Mouse (Mus musculus) liver, embryonic 12.5 days (tissue): ENCODE measurements around the gene Atp6v0a1. TPM values are rescaled to one million over a fixed set of nuclear protein-coding genes. Genes with fewer than 3 reads are reported as not detected.
A peak's percentile ranks its signal among the peaks of the same experiment; 100 is the strongest.

Experiments used
- ATAC-seq: fragments of 200-750 bp; cut with Nextera tagmentation; 2 replicates; pipeline ENCODE4 v1.8.0; 2017; ENCODE audit warnings: moderate number of reproducible peaks, mild to moderate bottlenecking, moderate library complexity
- H3K27ac ChIP-seq: fragments of 300-500 bp; sonication (generic); 2 replicates; pipeline ENCODE4 v1.5.1; 2016; ENCODE audit warnings: mild to moderate bottlenecking
- H3K27me3 ChIP-seq: fragments of 300-500 bp; sonication (generic); replicated peaks from 2 replicates; pipeline ENCODE4 v1.6.1; 2016; ENCODE audit warnings: mild to moderate bottlenecking, moderate library complexity
- H3K36me3 ChIP-seq: fragments of 300-500 bp; sonication (generic); 2 replicates; pipeline ENCODE4 v1.6.1; 2016; ENCODE audit warnings: mild to moderate bottlenecking, moderate library complexity
- H3K4me1 ChIP-seq: fragments of 300-500 bp; sonication (generic); 2 replicates; pipeline ENCODE4 v1.6.1; 2016
- H3K4me2 ChIP-seq: fragments of 300-500 bp; sonication (generic); 2 replicates; pipeline ENCODE4 v1.6.1; 2016; ENCODE audit warnings: mild to moderate bottlenecking, moderate library complexity
- H3K4me3 ChIP-seq: fragments of 300-500 bp; sonication (generic); 2 replicates; pipeline ENCODE4 v1.5.1; 2016; ENCODE audit warnings: mild to moderate bottlenecking, moderate library complexity
- H3K9ac ChIP-seq: fragments of 300-500 bp; sonication (generic); 2 replicates; pipeline ENCODE4 v1.6.1; 2016; ENCODE audit warnings: mild to moderate bottlenecking, moderate library complexity
- H3K9me3 ChIP-seq: fragments of 300-500 bp; sonication (generic); replicated peaks from 2 replicates; pipeline ENCODE4 v1.6.1; 2016; ENCODE audit warnings: mild to moderate bottlenecking, moderate library complexity
- WGBS: fragments of 180-500 bp; shearing (Covaris S2); methylation state at CpG from one replicate; pipeline ENCODE4 v1.1.7; 2016; ENCODE audit not compliant: insufficient replicate concordance; 5-methylcytosine and 5-hydroxymethylcytosine counted together
- polyA plus RNA-seq: library from polyadenylated mRNA; unstranded; fragments of >200 nt; fragmentation: Nextera tagmentation; extraction: Ambion mirVana; gene quantifications from 2 replicates; pipeline ENCODE4 v1.2.1, GENCODE M21; 2016

The Atp6v0a1 gene
- polyA plus RNA-seq, 1 experiment from 2014 or later = 56.5 TPM

DNA sequence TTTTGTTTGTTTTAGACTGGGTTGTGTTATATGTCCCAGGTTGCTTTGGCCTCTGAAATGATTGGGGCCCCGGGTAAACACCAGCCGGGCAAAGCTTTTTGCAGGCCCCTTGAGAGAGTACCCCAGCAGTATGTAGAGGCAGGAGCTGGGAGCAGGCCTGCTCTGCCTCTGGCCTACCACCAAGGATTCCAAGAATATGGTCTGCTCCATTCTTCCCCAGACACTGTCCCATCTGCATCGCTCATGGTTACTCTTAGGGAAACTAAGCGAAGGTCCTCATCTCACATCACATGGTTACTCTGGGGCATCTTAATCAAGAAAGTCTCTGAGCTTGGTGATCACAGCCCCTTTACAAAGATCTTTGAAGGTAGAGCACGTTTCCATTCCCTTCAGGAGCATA, 40.8 kb upstream of the Atp6v0a1 start:
- Histone ChIP-seq H3K4me2 (peak overlapping the region; percentile 83), H3K4me3 (peak overlapping the region; percentile 62), H3K36me3 (no peaks in the 10 kb centered on the region), H3K4me1 (peaks cover 52% of the 10 kb centered on the region), H3K27ac (no peak overlapping the region), H3K27me3 (peaks cover 80% of the 10 kb centered on the region), H3K9ac (no peak overlapping the region), H3K9me3 (no peaks in the 10 kb centered on the region)
- 75% methylated on average over 5 of the region's 5 CpGs for WGBS
- ATAC-seq = no peak

DNA sequence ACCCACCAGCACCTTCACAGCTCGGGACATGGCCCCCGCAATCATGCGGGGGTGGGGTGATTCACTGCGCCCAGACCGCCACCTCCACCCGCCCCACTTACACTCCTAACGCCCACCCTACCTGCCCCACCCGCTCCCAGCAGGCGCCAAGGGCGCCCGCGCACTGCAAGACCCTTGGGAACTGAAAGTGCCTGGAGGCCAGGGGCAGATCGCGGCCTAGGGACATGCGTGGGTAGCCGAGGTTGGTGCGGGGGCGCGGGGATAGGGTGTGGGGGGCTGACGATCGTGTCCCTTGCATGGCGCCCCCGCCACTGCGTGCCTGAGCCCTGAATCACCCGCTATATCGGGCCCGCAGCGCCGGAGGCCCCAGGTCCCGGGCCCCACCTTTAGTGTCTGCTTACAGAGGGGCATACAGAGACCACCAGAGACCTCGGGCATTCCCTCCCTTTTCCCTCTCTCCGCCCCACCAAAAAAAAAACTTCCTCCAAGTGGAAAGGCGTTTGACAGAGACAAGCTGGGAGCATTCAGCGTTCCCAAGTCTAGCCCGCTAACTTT, 40.0 kb upstream of the Atp6v0a1 start:
- Histone ChIP-seq H3K9me3 (no peaks in the 10 kb centered on the region), H3K27me3 (peaks cover 84% of the 10 kb centered on the region), H3K4me2 (peak overlapping the region; percentile 83), H3K4me1 (peaks cover 45% of the 10 kb centered on the region), H3K4me3 (peak overlapping the region; percentile 62), H3K27ac (no peak overlapping the region), H3K36me3 (no peaks in the 10 kb centered on the region), H3K9ac (peak overlapping the region; percentile 62)
- no peak for ATAC-seq
- WGBS = 6% methylated on average over 35 of the region's 35 CpGs

DNA sequence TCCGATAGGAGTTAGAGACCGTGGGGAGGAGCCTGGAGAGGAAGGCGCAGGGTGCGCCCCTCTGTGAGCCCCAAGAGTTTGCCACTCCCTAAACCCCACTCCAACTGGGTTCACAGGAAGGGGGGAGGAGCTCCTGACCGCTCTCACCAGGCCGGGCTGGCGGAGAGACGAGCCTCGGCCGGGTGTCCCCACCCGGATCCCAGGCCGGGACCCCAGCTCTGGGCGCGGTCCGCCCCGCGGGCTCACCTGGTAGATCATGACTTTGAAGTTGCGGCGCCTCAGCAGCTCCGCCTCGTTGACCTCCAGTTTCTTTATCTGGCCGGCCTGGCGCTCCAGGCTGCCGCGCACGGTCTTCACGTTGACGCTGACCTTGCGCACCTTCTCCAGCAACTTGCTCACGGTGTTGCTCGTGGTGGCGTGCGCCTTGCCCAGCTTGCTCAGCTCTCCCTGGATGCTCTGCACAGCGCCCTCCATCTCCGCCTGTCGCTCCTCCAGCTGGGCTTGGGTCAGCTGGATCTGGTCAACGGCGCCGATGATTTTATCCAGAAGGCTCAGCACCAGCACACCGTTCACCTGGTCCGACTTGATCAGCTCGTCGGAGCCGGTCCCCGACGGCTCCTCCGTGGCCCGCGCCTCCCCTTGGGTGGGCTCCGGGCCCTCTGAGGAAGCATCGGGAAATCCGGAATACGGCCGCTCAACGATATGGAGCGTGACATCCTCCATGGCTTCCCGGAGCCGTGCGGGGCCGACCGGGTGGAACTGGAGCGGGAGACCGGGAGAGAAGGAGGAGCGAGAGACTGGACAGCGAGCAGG, 39.3 kb upstream of the Atp6v0a1 start:
- peak; percentile 48 for ATAC-seq
- Histone ChIP-seq H3K9me3 (no peaks in the 10 kb centered on the region), H3K27ac (peak overlapping the region; percentile 22; the same call in 1 of the 2 replicates), H3K36me3 (no peaks in the 10 kb centered on the region), H3K4me2 (peak overlapping the region; percentile 83), H3K27me3 (peaks cover 91% of the 10 kb centered on the region), H3K9ac (peak overlapping the region; percentile 62), H3K4me1 (peaks cover 39% of the 10 kb centered on the region), H3K4me3 (peak overlapping the region; percentile 62)
- WGBS = 1% methylated on average over 65 of the region's 65 CpGs

DNA sequence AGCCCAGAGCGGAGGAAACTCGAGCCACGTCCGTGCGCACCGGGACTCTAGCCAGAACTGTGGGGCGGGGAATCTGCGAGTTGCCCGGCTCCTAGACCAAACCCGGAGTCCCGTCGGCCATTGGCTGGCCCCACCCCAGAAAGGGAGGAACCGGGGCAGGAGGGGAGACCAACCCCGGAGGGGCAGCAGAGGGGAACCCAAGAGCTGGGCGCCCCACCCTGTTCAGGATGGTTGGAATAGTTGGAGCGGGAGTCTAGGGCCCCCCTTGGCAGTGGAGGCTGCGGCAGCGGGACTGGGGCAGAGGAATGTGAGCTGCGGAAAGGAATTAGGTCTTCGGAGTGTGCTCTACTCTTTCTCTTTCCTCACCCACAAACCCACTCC, 38.7 kb upstream of the Atp6v0a1 start, which contains the start of gene Cavin1:
Gene Cavin1, minus strand, starts transcription at position 331 of the 381 bp plus-strand sequence.
- Histone ChIP-seq H3K9me3 (no peaks in the 10 kb centered on the region), H3K4me2 (peak within 1 kb of the TSS; percentile 83), H3K4me3 (peak within 1 kb of the TSS; percentile 62), H3K27ac (peak within 1 kb of the TSS; percentile 22; the same call in 1 of the 2 replicates), H3K4me1 (peaks cover 33% of the 10 kb centered on the region), H3K9ac (peak within 1 kb of the TSS; percentile 62), H3K36me3 (no peaks in the 10 kb centered on the region), H3K27me3 (peaks cover 89% of the 10 kb centered on the region)
- peak; percentile 53 for ATAC-seq
- WGBS = 6% methylated on average over 20 of the region's 20 CpGs

DNA sequence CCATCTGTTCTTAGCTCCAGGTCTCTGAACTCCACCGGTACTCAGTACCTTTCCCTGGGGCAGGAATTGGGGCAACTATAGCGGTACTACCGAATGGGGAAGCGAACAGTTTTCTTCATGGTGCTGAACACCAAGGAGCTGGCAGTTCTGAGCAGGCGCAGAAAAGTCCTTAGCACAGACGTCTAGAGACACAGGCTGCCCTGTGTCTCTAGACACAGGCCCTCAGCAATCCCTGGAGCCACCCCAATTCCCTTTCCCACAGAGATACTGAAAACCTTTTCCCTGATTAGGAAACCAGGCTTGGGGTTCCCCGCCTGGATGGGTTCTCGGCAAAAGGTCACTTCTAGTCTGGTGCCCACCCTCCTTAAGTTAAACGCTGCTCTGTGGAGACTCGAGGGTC, 37.8 kb upstream of the Atp6v0a1 start:
- Histone ChIP-seq H3K27me3 (peaks cover 80% of the 10 kb centered on the region), H3K36me3 (no peaks in the 10 kb centered on the region), H3K9ac (no peak overlapping the region), H3K4me3 (no peak overlapping the region), H3K4me1 (peaks cover 24% of the 10 kb centered on the region), H3K9me3 (no peaks in the 10 kb centered on the region), H3K27ac (no peak overlapping the region), H3K4me2 (no peak overlapping the region)
- WGBS = 61% methylated on average over 10 of the region's 10 CpGs
- ATAC-seq = no peak

DNA sequence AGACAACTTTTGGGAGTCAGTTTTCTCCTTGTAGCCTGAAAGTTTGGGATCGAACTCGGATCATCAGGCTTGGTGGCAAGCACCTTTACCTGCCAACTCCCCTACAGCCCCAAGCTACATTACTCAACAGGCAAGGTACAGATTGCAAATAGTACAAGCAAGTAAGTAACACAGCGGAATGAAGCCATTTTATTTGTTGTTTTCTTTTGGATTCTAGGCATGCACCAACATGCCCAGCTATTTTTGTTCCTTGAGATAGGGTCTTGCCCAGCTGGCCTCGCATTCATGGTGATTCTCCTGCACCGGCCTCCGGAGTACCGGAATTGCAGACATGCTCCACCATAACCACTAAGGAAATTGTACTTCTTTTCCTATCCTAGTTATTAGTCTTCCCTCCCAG, 36.0 kb upstream of the Atp6v0a1 start:
- ATAC-seq = no peak
- Histone ChIP-seq H3K27ac (no peak overlapping the region), H3K9me3 (no peaks in the 10 kb centered on the region), H3K9ac (no peak overlapping the region), H3K27me3 (peaks cover 63% of the 10 kb centered on the region), H3K4me3 (no peak overlapping the region), H3K4me1 (peaks cover 22% of the 10 kb centered on the region), H3K4me2 (no peak overlapping the region), H3K36me3 (no peaks in the 10 kb centered on the region)
- WGBS = 88% methylated on average over 7 of the region's 7 CpGs

DNA sequence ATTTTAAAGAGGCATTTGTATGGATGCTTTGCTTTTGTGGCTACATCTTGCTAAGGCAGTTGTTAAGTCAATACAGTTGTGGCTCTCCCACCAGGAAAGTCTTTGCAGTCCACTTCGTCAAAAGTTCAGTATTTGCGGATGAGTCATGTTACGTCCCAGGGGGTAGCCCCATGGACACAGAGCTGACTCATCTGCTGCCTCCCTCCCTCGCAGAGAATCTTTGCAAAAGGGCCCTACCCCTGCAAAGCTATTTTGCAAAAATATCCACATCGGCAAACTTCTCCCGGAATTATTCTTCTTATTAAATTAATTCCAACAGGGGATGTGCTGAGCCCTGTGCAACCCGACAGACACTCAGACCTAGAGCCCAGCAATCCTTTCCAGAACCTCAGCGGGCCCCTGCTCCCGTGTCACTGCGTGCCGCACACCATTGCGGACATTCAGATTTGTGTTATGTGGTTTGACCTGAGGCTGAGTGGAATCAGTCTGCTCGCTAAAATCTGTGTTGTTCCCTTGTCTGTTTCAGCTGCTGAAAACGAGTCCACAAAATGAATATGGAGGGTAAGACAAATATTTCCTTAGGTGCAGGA, 34.8 kb upstream of the Atp6v0a1 start:
- no peak overlapping the region for H3K4me3 ChIP-seq
- H3K27me3 ChIP-seq = peaks cover 51% of the 10 kb centered on the region
- H3K4me2 ChIP-seq = no peak overlapping the region
- ATAC-seq = no peak
- no peaks in the 10 kb centered on the region for H3K9me3 ChIP-seq
- WGBS = 63% methylated on average over 14 of the region's 14 CpGs
- peaks cover 15% of the 10 kb centered on the region for H3K4me1 ChIP-seq
- H3K9ac ChIP-seq = no peak overlapping the region
- no peaks in the 10 kb centered on the region for H3K36me3 ChIP-seq
- no peak overlapping the region for H3K27ac ChIP-seq

DNA sequence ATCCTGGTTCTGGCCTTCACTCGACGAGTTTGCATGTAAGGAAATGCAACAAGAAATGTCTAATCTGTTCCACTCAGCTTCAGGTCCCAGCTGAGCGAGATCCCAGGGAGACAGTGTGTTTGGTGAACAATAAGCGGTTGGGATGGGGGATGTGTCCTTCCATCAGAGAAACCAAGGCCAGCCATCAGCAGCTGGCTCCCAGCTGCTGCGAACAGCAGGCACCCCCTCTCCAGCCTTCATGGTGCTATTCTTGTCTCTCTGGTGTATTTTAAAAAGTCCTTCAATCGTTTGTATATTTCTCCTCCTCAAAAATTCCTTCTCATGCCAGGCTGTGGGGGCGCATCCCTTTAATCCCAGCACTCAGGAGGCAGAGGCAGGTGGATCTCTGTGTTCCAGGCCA, 34.0 kb upstream of the Atp6v0a1 start:
- ATAC-seq = no peak
- Histone ChIP-seq H3K4me1 (peaks cover 7% of the 10 kb centered on the region), H3K4me2 (no peak overlapping the region), H3K36me3 (no peaks in the 10 kb centered on the region), H3K9me3 (no peaks in the 10 kb centered on the region), H3K27ac (no peak overlapping the region), H3K27me3 (peaks cover 43% of the 10 kb centered on the region), H3K9ac (no peak overlapping the region), H3K4me3 (no peak overlapping the region)
- 61% methylated on average over 7 of the region's 7 CpGs for WGBS

DNA sequence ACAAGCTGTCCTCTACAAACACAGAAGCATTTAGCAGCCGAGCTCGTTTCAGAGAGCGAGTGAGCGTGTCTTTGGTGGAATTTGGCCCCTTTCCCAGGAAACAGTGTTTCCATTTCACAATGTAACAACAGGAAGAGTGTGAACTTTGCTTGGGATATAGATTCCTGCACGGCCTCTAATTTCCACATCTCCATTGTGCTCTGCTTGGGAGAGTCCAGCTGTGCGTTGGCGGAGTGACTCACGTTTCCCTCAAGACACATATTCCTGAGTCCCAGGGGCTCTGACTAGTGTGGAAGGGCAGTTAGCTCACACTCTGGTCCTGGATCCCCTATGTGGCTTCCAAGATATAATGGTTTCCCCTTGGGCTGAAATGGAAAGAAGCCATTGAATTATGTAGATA, 29.4 kb upstream of the Atp6v0a1 start:
- peaks cover 5% of the 10 kb centered on the region for H3K4me1 ChIP-seq
- ATAC-seq = no peak
- H3K9me3 ChIP-seq = no peaks in the 10 kb centered on the region
- H3K9ac ChIP-seq = no peak overlapping the region
- peak overlapping the region; percentile 27; the same call in 1 of the 2 replicates for H3K27ac ChIP-seq
- H3K27me3 ChIP-seq = peaks cover 14% of the 10 kb centered on the region
- H3K4me2 ChIP-seq = no peak overlapping the region
- H3K4me3 ChIP-seq = no peak overlapping the region
- H3K36me3 ChIP-seq = no peaks in the 10 kb centered on the region
- 51% methylated on average over 8 of the region's 8 CpGs for WGBS

DNA sequence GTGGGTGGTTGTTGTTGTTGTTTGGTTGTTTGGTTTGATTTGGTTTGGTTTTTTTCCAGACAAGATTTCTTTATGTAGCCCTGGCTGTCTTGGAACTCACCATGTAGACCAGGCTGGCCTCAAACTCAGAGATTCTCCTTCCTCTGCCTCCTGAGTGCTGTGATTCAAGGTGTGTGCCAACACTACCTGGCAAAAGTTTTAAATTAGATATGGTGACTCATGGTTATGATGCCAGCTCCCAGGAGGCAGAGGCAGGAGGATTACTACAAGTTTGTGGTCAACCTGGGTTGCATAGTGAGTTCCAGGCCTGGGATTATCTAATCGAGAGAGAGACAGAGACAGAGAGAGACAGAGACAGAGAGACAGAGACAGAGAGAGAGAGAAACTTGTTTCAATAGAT, 28.8 kb upstream of the Atp6v0a1 start:
- no peak overlapping the region for H3K4me2 ChIP-seq
- no peak overlapping the region for H3K27ac ChIP-seq
- peaks cover 13% of the 10 kb centered on the region for H3K27me3 ChIP-seq
- H3K4me1 ChIP-seq = peaks cover 5% of the 10 kb centered on the region
- H3K9me3 ChIP-seq = no peaks in the 10 kb centered on the region
- H3K9ac ChIP-seq = no peak overlapping the region
- H3K4me3 ChIP-seq = no peak overlapping the region
- WGBS = 45% methylated on average over 1 of the region's 1 CpGs
- H3K36me3 ChIP-seq = no peaks in the 10 kb centered on the region
- ATAC-seq = no peak

DNA sequence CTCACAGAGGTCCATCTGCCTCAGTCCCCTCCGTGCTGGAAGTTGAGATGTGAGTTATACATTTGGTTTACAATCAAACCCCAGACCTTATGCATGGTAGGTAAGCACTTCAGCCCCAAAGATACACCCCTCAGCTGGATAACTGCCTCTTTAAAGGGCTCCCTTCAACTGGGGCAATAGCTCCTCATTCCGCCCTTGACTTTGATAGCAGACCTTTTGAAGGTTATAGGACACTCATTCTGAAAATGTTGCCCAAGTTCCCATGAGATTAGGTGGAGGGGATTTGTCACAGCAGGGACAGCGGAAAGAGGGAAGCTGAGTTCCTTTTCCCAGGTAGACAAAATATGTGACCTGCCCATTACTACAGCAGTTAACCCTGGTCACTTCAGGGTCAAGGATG, 28.0 kb upstream of the Atp6v0a1 start:
- Histone ChIP-seq H3K9me3 (no peaks in the 10 kb centered on the region), H3K9ac (no peak overlapping the region), H3K4me2 (no peak overlapping the region), H3K27me3 (peaks cover 13% of the 10 kb centered on the region), H3K4me3 (no peak overlapping the region), H3K27ac (no peak overlapping the region), H3K4me1 (peaks cover 7% of the 10 kb centered on the region), H3K36me3 (no peaks in the 10 kb centered on the region)
- ATAC-seq = no peak
- 62% methylated on average over 3 of the region's 3 CpGs for whole genome bisulfite sequencing

DNA sequence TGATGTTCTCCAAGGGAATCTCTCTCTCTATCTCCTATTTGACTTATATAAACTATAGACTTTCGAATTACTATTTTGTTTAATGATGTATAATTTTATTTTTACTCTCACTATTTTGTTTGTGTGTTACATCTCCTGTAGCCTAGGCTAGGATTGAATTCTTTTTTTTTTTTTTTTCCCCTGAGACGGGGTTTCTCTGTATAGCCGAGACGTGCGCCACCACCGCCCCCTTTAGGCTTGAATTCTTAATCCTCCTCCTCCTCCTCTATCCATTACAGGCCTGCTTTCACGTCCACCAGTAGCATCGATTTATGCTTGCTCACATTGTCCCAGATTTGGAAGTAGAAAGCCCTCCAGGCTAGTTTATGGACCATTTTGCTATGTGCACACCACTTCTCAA, 27.2 kb upstream of the Atp6v0a1 start:
- no peak for ATAC-seq
- Histone ChIP-seq H3K4me2 (no peak overlapping the region), H3K36me3 (no peaks in the 10 kb centered on the region), H3K4me1 (peaks cover 10% of the 10 kb centered on the region), H3K9ac (no peak overlapping the region), H3K27ac (no peak overlapping the region), H3K9me3 (no peaks in the 10 kb centered on the region), H3K27me3 (peaks cover 13% of the 10 kb centered on the region), H3K4me3 (no peak overlapping the region)
- WGBS = 29% methylated on average over 8 of the region's 8 CpGs
